Mouse (Mus musculus): Measurements from ENCODE around the gene B3galt4.

The B3galt4 gene

GRCm38 (mm10) chr17:33902491-33902890 lies 48.8 kb downstream of the B3galt4 start:
- DNase-seq: no peak

GRCm38 (mm10) chr17:33902079-33902478 lies 49.2 kb downstream of the B3galt4 start:
- DNase-seq: no peak

- no peak for DNase-seq
Measured at GRCm38 (mm10) chr17:33901653-33902052, 49.6 kb downstream of the B3galt4 start.

GRCm38 (mm10) chr17:33900989-33901314 lies 50.3 kb downstream of the B3galt4 start:
- no peak for DNase-seq

GRCm38 (mm10) chr17:33900281-33900988 lies 50.9 kb downstream of the B3galt4 start:
- no peak for DNase-seq
